Mouse (Mus musculus) MEL (cell line): Measurements from ENCODE around the gene Slc5a5. TPM values are rescaled to one million over a fixed set of nuclear protein-coding genes. Genes with fewer than 3 reads are reported as not detected.

ENCODE experiments used
- DNase-seq: peaks from one replicate; pipeline ENCODE4 v3.0.0; 2011; ENCODE audit warnings: low read depth, low spot score
- H3K27ac ChIP-seq: 2 replicates; pipeline ENCODE4 v1.5.1; 2012; ENCODE audit warnings: low read depth, mild to moderate bottlenecking, control low read depth, low read length, moderate library complexity; ENCODE audit not compliant: control insufficient read depth
- H3K27me3 ChIP-seq, 2 experiments: fragments of 150-350 bp in 1 of 2; sonication (generic) in 1 of 2; 2 replicates each; pipeline ENCODE4 v1.6.1; 2012; ENCODE audit warnings: low read length in 2 of 2, mild to moderate bottlenecking in 2 of 2, improper control_type of control experiment in 1 of 2, moderate library complexity in 1 of 2; ENCODE audit not compliant: insufficient read depth in 2 of 2, control insufficient read depth in 1 of 2
- H3K36me3 ChIP-seq, 2 experiments: 2 replicates each; pipeline ENCODE4 v1.6.1; 2012 to 2014; ENCODE audit warnings: low read length in 2 of 2, improper control_type of control experiment in 1 of 2, inconsistent platforms in 1 of 2, mild to moderate bottlenecking in 1 of 2; ENCODE audit not compliant: insufficient read depth in 2 of 2, control insufficient read depth in 1 of 2
- H3K4me1 ChIP-seq, 2 experiments: fragments of 150-350 bp in 1 of 2; sonication (generic) in 1 of 2; 2 replicates each; pipeline ENCODE4 v1.6.1; 2012; ENCODE audit warnings: low read length in 2 of 2, improper control_type of control experiment in 1 of 2, mild to moderate bottlenecking in 1 of 2; ENCODE audit not compliant: insufficient read depth in 2 of 2, control insufficient read depth in 1 of 2
- H3K4me3 ChIP-seq, 2 experiments: fragments of 150-350 bp in 1 of 2; sonication (generic) in 1 of 2; 2 replicates each; pipeline ENCODE4 v1.5.1; 2012; ENCODE audit warnings: low read depth in 2 of 2, low read length in 2 of 2, mild to moderate bottlenecking in 2 of 2, moderate library complexity in 2 of 2, control low read depth in 1 of 2, improper control_type of control experiment in 1 of 2; ENCODE audit not compliant: control insufficient read depth in 1 of 2, insufficient read depth in 1 of 2
- H3K79me2 ChIP-seq: 2 replicates; pipeline ENCODE4 v1.6.1; 2012; ENCODE audit warnings: mild to moderate bottlenecking, low read length, moderate library complexity; ENCODE audit not compliant: control insufficient read depth, poor library complexity, insufficient read depth
- H3K9ac ChIP-seq: 2 replicates; pipeline ENCODE4 v1.6.1; 2012; ENCODE audit warnings: low read depth, mild to moderate bottlenecking, control low read depth, low read length, moderate library complexity; ENCODE audit not compliant: control insufficient read depth, poor library complexity, severe bottlenecking
- H3K9me3 ChIP-seq: fragments of 150-350 bp; sonication (generic); replicated peaks from 2 replicates; pipeline ENCODE4 v1.6.1; 2012; ENCODE audit warnings: mild to moderate bottlenecking, low read length, improper control_type of control experiment, moderate library complexity; ENCODE audit not compliant: insufficient read depth
- CHD1 ChIP-seq: IDR thresholded peaks from 2 replicates; pipeline ENCODE4 v1.6.1; 2012; ENCODE audit warnings: low read depth, mild to moderate bottlenecking, inconsistent platforms, low read length, improper control_type of control experiment
- CTCF ChIP-seq, 3 experiments: IDR thresholded peaks in 2 of 3; conservative IDR thresholded peaks in 1 of 3; 2 replicates each; pipeline ENCODE4 v1.5.1; 2011 to 2012; ENCODE audit warnings: low read length in 3 of 3, low read depth in 2 of 3, mild to moderate bottlenecking in 2 of 3, improper control_type of control experiment in 1 of 3, inconsistent platforms in 1 of 3, mixed read lengths in 1 of 3, moderate library complexity in 1 of 3; ENCODE audit not compliant: control insufficient read depth in 1 of 3, insufficient read depth in 1 of 3, poor library complexity in 1 of 3, severe bottlenecking in 1 of 3
- E2F4 ChIP-seq: IDR thresholded peaks from 2 replicates; pipeline ENCODE4 v1.6.1; 2011; ENCODE audit warnings: low read depth, low read length, improper control_type of control experiment, borderline replicate concordance
- GABPA ChIP-seq: IDR thresholded peaks from 2 replicates; pipeline ENCODE4 v1.6.1; 2012; ENCODE audit warnings: low read depth, mild to moderate bottlenecking, inconsistent platforms, low read length, improper control_type of control experiment, moderate library complexity
- GATA1 ChIP-seq: IDR thresholded peaks from 2 replicates; pipeline ENCODE4 v1.6.1; 2011; ENCODE audit warnings: low read depth, low read length, improper control_type of control experiment
- KAT2A ChIP-seq: conservative IDR thresholded peaks from 2 replicates; pipeline ENCODE4 v1.6.1; 2012; ENCODE audit warnings: low read depth, low read length, improper control_type of control experiment, inconsistent platforms
- MAFK ChIP-seq: IDR thresholded peaks from 2 replicates; pipeline ENCODE4 v1.6.1; 2011; ENCODE audit warnings: low read depth, mild to moderate bottlenecking, low read length, improper control_type of control experiment, borderline replicate concordance
- MAX ChIP-seq: IDR thresholded peaks from 2 replicates; pipeline ENCODE4 v1.6.1; 2011; ENCODE audit warnings: low read length, improper control_type of control experiment
- MEF2A ChIP-seq: IDR thresholded peaks from 2 replicates; pipeline ENCODE4 v1.6.1; 2014; ENCODE audit warnings: low read depth, mild to moderate bottlenecking, inconsistent platforms, low read length, improper control_type of control experiment; ENCODE audit not compliant: poor library complexity, insufficient replicate concordance, severe bottlenecking; ENCODE audit errors: extremely low read depth
- MXI1 ChIP-seq: IDR thresholded peaks from 2 replicates; pipeline ENCODE4 v1.6.1; 2011; ENCODE audit warnings: mild to moderate bottlenecking, low read depth, low read length, improper control_type of control experiment
- POLR2A ChIP-seq, 2 experiments: IDR thresholded peaks; 2 replicates each; pipeline ENCODE4 v1.6.1; 2011 to 2012; ENCODE audit warnings: low read length in 2 of 2, mild to moderate bottlenecking in 2 of 2, control low read depth in 1 of 2, improper control_type of control experiment in 1 of 2, low read depth in 1 of 2, moderate library complexity in 1 of 2; ENCODE audit not compliant: control insufficient read depth in 1 of 2, insufficient read depth in 1 of 2, poor library complexity in 1 of 2
- POLR2AphosphoS2 ChIP-seq: IDR thresholded peaks from 2 replicates; pipeline ENCODE4 v1.6.1; 2011; ENCODE audit warnings: low read length, improper control_type of control experiment
- RAD21 ChIP-seq: IDR thresholded peaks from 2 replicates; pipeline ENCODE4 v1.6.1; 2011; ENCODE audit warnings: mild to moderate bottlenecking, low read depth, low read length, improper control_type of control experiment
- RCOR1 ChIP-seq: IDR thresholded peaks from 2 replicates; pipeline ENCODE4 v1.6.1; 2012; ENCODE audit warnings: low read depth, mild to moderate bottlenecking, inconsistent platforms, low read length, improper control_type of control experiment
- SIN3A ChIP-seq: IDR thresholded peaks from 2 replicates; pipeline ENCODE4 v1.6.1; 2012; ENCODE audit warnings: low read length, improper control_type of control experiment, inconsistent platforms
- SMC3 ChIP-seq: IDR thresholded peaks from 2 replicates; pipeline ENCODE4 v1.6.1; 2011; ENCODE audit warnings: low read depth, low read length, improper control_type of control experiment
- TAL1 ChIP-seq: IDR thresholded peaks from 2 replicates; pipeline ENCODE4 v1.6.1; 2012; ENCODE audit warnings: mild to moderate bottlenecking, inconsistent platforms, low read length, moderate library complexity, mixed read lengths
- TBP ChIP-seq: IDR thresholded peaks from 2 replicates; pipeline ENCODE4 v1.8.0; 2011; ENCODE audit warnings: low read depth, low read length, improper control_type of control experiment
- USF1 ChIP-seq: IDR thresholded peaks from 2 replicates; pipeline ENCODE4 v1.6.1; 2014; ENCODE audit warnings: low read depth, mild to moderate bottlenecking, inconsistent platforms, low read length, improper control_type of control experiment, moderate library complexity
- ZC3H11A ChIP-seq: IDR thresholded peaks from 2 replicates; pipeline ENCODE4 v1.6.1; 2012; ENCODE audit warnings: low read depth, mild to moderate bottlenecking, inconsistent platforms, low read length, improper control_type of control experiment
- polyA plus RNA-seq, 2 experiments: library from polyadenylated mRNA; stranded (reverse) in 1 of 2; unstranded in 1 of 2; fragments of >175 nt in 1 of 2; fragments of >200 nt in 1 of 2; gene quantifications; 2 replicates each; pipeline versions ENCODE4 v1.2.1 to v1.2.4; 2012; ENCODE audit warnings: low replicate concordance in 2 of 2, low read depth in 1 of 2; ENCODE audit not compliant: insufficient read length in 2 of 2, insufficient read depth in 1 of 2, missing spikeins in 1 of 2
- total RNA-seq: library from RNA; depleted of rRNA; stranded (reverse); fragments of 300-350 nt; gene quantifications from 2 replicates; pipeline ENCODE4 v1.2.3, GENCODE M21; 2012

Gene Slc5a5
- total and polyA plus RNA-seq, 3 experiments, result 0.12 to 0.36 TPM; not detected in 1

GRCm38 (mm10) chr8:70868559-70869198, 23.9 kb downstream of the Slc5a5 start:
- H3K79me2 ChIP-seq, result peaks cover 5% of the 10 kb centered on the region
- no peak overlapping the region for H3K9ac ChIP-seq
- H3K36me3 ChIP-seq, result peaks cover 0 to 2% of the 10 kb centered on the region in 2 experiments; a peak in 1 of 4 replicates
- peak; percentile 53 for DNase-seq
- no peak for TF ChIP-seq E2F4
- peak; percentile 36 for TF ChIP-seq SMC3
- no peak for TF ChIP-seq GABPA
- TF ChIP-seq RAD21, result peak; percentile 12
- TF ChIP-seq SIN3A, result no peak
- TF ChIP-seq TBP, result no peak
- no peak for TF ChIP-seq USF1
- TF ChIP-seq TAL1, result no peak
- TF ChIP-seq GATA1, result no peak
- TF ChIP-seq POLR2A (IDR thresholded peaks at IDR 0.05; ENCODE audit: control insufficient read depth in 1 of 2, insufficient read depth in 1 of 2, low read depth in 1 of 2, low read length in 2 of 2, poor library complexity in 1 of 2), result no peak
- no peak for TF ChIP-seq MAX
- no peak for TF ChIP-seq CHD1
- TF ChIP-seq CTCF (IDR thresholded peaks at IDR 0.05 in 2 of 3, conservative IDR thresholded peaks at IDR 0.05 in 1 of 3; ENCODE audit: control insufficient read depth in 1 of 3, insufficient read depth in 1 of 3, low read depth in 2 of 3, low read length in 3 of 3, poor library complexity in 1 of 3, severe bottlenecking in 1 of 3), result peak in 2 of 3 experiments; percentile 38 to 55; a peak in 4 of 6 replicates
- no peak for TF ChIP-seq MXI1
- H3K4me3 ChIP-seq, result no peak overlapping the region
- no peaks in the 10 kb centered on the region for H3K27me3 ChIP-seq
- H3K4me1 ChIP-seq, result peaks cover 0 to 9% of the 10 kb centered on the region in 2 experiments; a peak in 1 of 4 replicates
- H3K9me3 ChIP-seq, result no peaks in the 10 kb centered on the region
- no peak overlapping the region for H3K27ac ChIP-seq

DNA sequence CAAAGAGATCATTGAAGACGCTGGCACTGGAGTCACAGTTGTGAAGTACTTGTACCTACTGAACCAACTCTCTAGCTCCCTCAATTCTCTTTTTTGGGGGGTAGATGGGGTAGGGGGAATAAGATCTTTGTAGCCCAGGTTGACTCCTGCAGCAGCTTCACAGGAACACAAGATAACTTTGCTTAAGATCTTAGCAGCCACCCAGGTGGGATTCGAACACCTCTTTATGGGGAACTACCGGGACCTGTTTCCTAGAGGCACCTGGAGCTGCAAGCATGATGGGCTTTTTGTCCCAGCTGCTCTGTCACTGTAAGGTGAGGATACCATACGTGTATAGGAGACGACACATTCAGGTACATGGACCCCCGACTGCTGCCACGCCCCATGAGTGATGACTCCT, 26.0 kb downstream of the Slc5a5 start:
- Histone ChIP-seq H3K4me3 (no peak overlapping the region; a peak in 1 of 4 replicates), H3K9ac (no peak overlapping the region), H3K27ac (no peak overlapping the region)

More for the DNA sequence above, 26.0 kb downstream of the Slc5a5 start:
- TF ChIP-seq POLR2AphosphoS2 (no peak), MEF2A (no peak), TBP (no peak), ZC3H11A (no peak), KAT2A (no peak), RCOR1 (no peak), MAFK (no peak)
- Histone ChIP-seq H3K4me1 (0 out of 4 replicates have a peak, but pooled peaks cover 0 to 5% of the 10 kb centered on the region in 2 experiments), H3K79me2 (no peaks in the 10 kb centered on the region; the same call in 1 of the 2 replicates), H3K36me3 (peaks cover 0 to 2% of the 10 kb centered on the region in 2 experiments; a peak in 1 of 4 replicates), H3K9me3 (no peaks in the 10 kb centered on the region), H3K27me3 (no peaks in the 10 kb centered on the region)
- DNase-seq, result no peak
